Mouse (Mus musculus) CD8-positive naive resting alpha-beta T cell, adult 57 days (primary cell): Measurements from ENCODE around the gene Paip2b. TPM values are rescaled to one million over a fixed set of nuclear protein-coding genes. Genes with fewer than 3 reads are reported as not detected.

Experiments
- total RNA-seq: library from RNA; stranded (reverse); gene quantifications from one replicate; pipeline ENCODE4 v1.2.4, GENCODE M21; 2023

The Paip2b gene
- 64.9 TPM for total RNA-seq

GRCm38 (mm10) chr6:83831606-83832123 is at the start of gene Paip2b:
Paip2b (minus strand) TSS chr6:83831741.

GRCm38 (mm10) chr6:83866954-83867597 is 35.5 kb upstream of the Paip2b start, which contains the start of gene Zfp638:
Zfp638 (plus strand) TSS chr6:83867109.

GRCm38 (mm10) chr6:83794760-83795296 is 36.7 kb downstream of the Paip2b start, which contains the start of gene Nagk:
Nagk (plus strand) TSS chr6:83794982.

GRCm38 (mm10) chr6:83775638-83776293 is 55.8 kb downstream of the Paip2b start, which contains the start of gene Tex261:
Tex261 (minus strand) TSS chr6:83775813.

GRCm38 (mm10) chr6:83762344-83762743 is 69.2 kb downstream of the Paip2b start, which contains the start of gene Ankrd53:
Ankrd53 (plus strand) TSS chr6:83762644.

Other genes with a start within 250 kb of the Paip2b start
- not detected for gene Clec4f, start 175.6 kb downstream of the Paip2b start, total RNA-seq
- 0.34 TPM for gene Cd207, start 153.9 kb downstream of the Paip2b start, total RNA-seq
- not detected for gene Vax2, start 120.5 kb downstream of the Paip2b start, total RNA-seq
- not detected for gene Atp6v1b1, start 88.8 kb downstream of the Paip2b start, total RNA-seq
- gene Ankrd53, start 69.1 kb downstream of the Paip2b start, total RNA-seq, result not detected
- 57.0 TPM for gene Tex261, start 55.9 kb downstream of the Paip2b start, total RNA-seq
- gene Nagk, start 36.8 kb downstream of the Paip2b start, total RNA-seq, result 9.9 TPM
- gene Zfp638, start 35.4 kb upstream of the Paip2b start, total RNA-seq, result 143 TPM
- gene Dysf, start 176.8 kb upstream of the Paip2b start, total RNA-seq, result not detected